Mouse (Mus musculus) ES-Bruce4 (cell line): Measurements from ENCODE around the gene Cux1.

Experiments
- CTCF ChIP-seq: IDR thresholded peaks from one replicate; pipeline ENCODE4 v1.8.1; 2011; ENCODE audit warnings: low read depth, low read length
- POLR2A ChIP-seq: IDR thresholded peaks from one replicate; pipeline ENCODE4 v1.8.1; 2011; ENCODE audit warnings: low read length; ENCODE audit not compliant: insufficient read depth

DNA sequence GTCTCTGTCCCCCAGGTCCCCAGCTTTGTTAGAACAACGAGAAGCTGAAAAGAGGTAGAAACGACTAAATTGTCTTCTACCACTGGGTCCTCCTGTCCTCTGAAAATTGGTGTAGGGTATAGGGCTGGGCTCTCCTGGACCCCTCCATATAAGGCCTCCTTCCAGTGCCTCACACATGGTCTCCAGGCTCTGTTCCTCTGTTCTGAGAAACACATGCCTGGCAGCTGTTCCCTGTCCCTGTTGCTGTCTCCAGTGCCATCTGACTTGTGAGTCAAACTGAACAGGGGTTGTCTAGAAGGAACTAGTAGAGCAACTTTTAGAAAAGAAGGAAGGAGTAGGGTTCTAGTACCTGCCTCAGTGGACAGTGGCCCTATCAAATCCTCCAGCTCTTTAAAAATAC lies 152.8 kb downstream of the Cux1 start:
- no peak for TF ChIP-seq CTCF
- TF ChIP-seq POLR2A, result no peak
